Mouse (Mus musculus): ENCODE measurements around the gene Ltbp3.

- TF ChIP-seq CTCF (IDR thresholded peaks at IDR 0.05; ENCODE audit: low read depth) (no peak), EP300 (IDR thresholded peaks at IDR 0.05; ENCODE audit: low read depth) (no peak)
These were observed 47.7 kb upstream of the Ltbp3 start for GRCm38 (mm10) chr19:5692913-5693396.

Measured in heart, postnatal 0 days (tissue).